Mouse (Mus musculus): ENCODE data around the gene Ccdc190. TPM values are rescaled to one million over a fixed set of nuclear protein-coding genes. Genes with fewer than 3 reads are reported as not detected.

Gene Ccdc190
- total RNA-seq (2023): not detected

DNA sequence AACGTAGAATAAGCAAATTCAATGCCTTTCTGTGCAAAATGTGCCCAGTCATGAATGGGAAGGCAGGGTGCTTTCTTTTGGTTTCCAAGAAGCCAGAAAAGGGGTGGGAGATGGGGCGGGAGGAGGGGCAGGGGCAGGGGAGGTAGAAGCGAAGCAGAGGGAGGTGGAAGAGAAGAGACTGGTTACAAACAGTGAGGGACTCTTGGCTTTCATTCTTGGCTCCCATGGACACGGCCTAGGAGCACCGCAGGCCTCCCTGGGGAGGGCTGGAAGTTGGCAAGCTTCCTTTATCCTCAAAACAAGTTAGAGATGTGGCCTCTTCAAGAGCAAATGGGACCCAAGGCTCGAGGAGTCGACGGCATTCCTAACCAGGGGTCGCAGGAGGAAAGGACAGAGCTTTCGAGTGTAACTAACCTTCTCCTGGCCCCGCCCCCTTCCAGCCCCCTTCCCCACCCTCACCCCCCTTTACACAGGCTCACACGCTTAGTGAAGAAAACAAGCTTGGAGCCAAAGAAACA, at the start of gene Ccdc190:
TSS of gene Ccdc190 (plus strand) at position 195 of the 518 bp plus-strand sequence.

DNA sequence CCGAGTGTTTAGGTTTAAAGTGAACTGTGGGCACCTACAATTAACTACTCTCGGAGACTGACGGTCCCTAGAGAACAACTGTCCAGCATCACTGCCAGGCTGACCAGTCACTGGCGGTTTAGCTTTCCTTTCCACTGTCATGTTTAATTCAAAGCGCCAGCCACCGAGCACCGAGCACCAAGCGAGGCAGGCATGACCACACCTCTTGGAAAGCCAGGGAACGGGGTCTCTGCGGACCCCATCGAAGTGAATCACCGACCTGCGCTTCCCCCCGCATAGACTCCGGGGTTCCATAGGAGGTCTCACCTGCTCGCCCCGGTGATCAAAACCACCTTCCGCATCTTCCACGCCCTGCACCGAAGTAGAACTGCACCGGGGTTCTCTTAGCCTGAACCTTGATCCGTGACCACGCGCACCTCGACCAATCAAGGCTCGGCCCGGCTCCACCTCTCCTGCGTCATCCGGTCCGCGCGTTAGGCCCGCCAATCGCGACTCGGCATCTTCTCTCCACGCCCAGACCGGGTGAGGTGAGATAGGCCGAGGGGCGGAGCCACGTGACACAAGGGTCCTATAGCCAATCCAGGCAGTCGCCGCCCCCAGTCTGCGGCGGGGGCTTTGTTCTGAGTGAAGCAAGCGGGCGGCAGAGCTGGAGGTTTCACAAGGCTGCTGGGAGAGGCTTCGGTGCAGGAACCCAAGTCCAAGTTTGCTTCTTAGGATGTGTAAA, 40.5 kb downstream of the Ccdc190 start, which contains the start of gene Hsd17b7:
TSS of gene Hsd17b7 (minus strand) at position 450 of the 724 bp plus-strand sequence.

Other genes starting within 250 kb of the Ccdc190 start
- not detected for gene Rgs4, start 181.0 kb upstream of the Ccdc190 start, total RNA-seq (2023)
- 1 to 10 TPM; 2.6 to 4.6 TPM for gene Hsd17b7, start 40.6 kb downstream of the Ccdc190 start, total RNA-seq (2023)
- under 1 TPM in 1 of 2 experiments, not detected in 1; 0.81 TPM for gene Ddr2, start 182.1 kb downstream of the Ccdc190 start, total RNA-seq (2023)
- gene Uap1, start 246.3 kb downstream of the Ccdc190 start, total RNA-seq (2023): 10 to 100 TPM; 78.4 to 96.3 TPM

Data from monocyte, adult 59 days (primary cell).